Mouse (Mus musculus) CH12.LX (cell line): Measurements from ENCODE around the gene Map2k5. TPM values are rescaled to one million over a fixed set of nuclear protein-coding genes. Genes with fewer than 3 reads are reported as not detected.

Experiments
- DNase-seq: peaks from one replicate; pipeline ENCODE4 v3.0.0-alpha.2; 2013; ENCODE audit errors: extremely low read depth
- H3K27ac ChIP-seq: 2 replicates; pipeline ENCODE4 v1.5.1; 2012; ENCODE audit warnings: low read depth, mild to moderate bottlenecking, control low read depth, moderate library complexity; ENCODE audit not compliant: insufficient read depth
- H3K27me3 ChIP-seq: replicated peaks from 2 replicates; pipeline ENCODE3; 2012; ENCODE audit warnings: inconsistent platforms
- H3K36me3 ChIP-seq, 2 experiments: replicated peaks in 1 of 2; 2 replicates each; pipeline versions ENCODE3 to v1.6.1; 2012; ENCODE audit warnings: inconsistent platforms in 1 of 2, low read length in 1 of 2, mild to moderate bottlenecking in 1 of 2, mixed read lengths in 1 of 2, moderate library complexity in 1 of 2; ENCODE audit not compliant: control insufficient read depth in 1 of 2, insufficient read depth in 1 of 2
- H3K4me1 ChIP-seq, 2 experiments: 2 replicates each; pipeline ENCODE4 v1.6.1; 2012; ENCODE audit warnings: inconsistent platforms in 1 of 2, moderate library complexity in 1 of 2; ENCODE audit not compliant: insufficient read depth in 2 of 2, control insufficient read depth in 1 of 2
- H3K4me2 ChIP-seq: 2 replicates; pipeline ENCODE4 v1.6.1; 2012; ENCODE audit warnings: low read depth, mild to moderate bottlenecking, control low read depth; ENCODE audit not compliant: poor library complexity, insufficient read depth, severe bottlenecking
- H3K4me3 ChIP-seq, 3 experiments: fragments of 150-350 bp in 1 of 3; sonication (generic) in 1 of 3; replicated peaks in 1 of 3; 2 replicates each; pipeline versions ENCODE3 to v1.5.1; 2011 to 2012; ENCODE audit warnings: low read depth in 2 of 3, low read length in 2 of 3, mild to moderate bottlenecking in 2 of 3, moderate library complexity in 2 of 3, control low read depth in 1 of 3, improper control_type of control experiment in 1 of 3, inconsistent platforms in 1 of 3, mixed read lengths in 1 of 3; ENCODE audit not compliant: poor library complexity in 1 of 3
- H3K79me2 ChIP-seq: replicated peaks from 2 replicates; pipeline ENCODE4 v1.6.1; 2012; ENCODE audit warnings: mild to moderate bottlenecking, moderate library complexity; ENCODE audit not compliant: control insufficient read depth, poor library complexity, insufficient read depth, severe bottlenecking; ENCODE audit errors: extremely low read depth
- H3K9ac ChIP-seq: 2 replicates; pipeline ENCODE4 v1.6.1; 2012; ENCODE audit warnings: low read depth, mild to moderate bottlenecking, control low read depth, moderate library complexity; ENCODE audit not compliant: insufficient read depth
- H3K9me3 ChIP-seq: replicated peaks from 2 replicates; pipeline ENCODE3; 2012; ENCODE audit warnings: low read length, inconsistent platforms, mixed read lengths
- CHD1 ChIP-seq: IDR thresholded peaks from 2 replicates; pipeline ENCODE4 v1.6.1; 2012; ENCODE audit warnings: low read depth, low read length, improper control_type of control experiment, inconsistent platforms
- ELF1 ChIP-seq: IDR thresholded peaks from 2 replicates; pipeline ENCODE4 v1.6.1; 2014; ENCODE audit warnings: low read depth, mild to moderate bottlenecking, inconsistent platforms, low read length, improper control_type of control experiment
- EP300 ChIP-seq: IDR thresholded peaks from 2 replicates; pipeline ENCODE4 v1.6.1; 2011; ENCODE audit warnings: low read length, improper control_type of control experiment
- ETS1 ChIP-seq: conservative IDR thresholded peaks from 2 replicates; pipeline ENCODE4 v1.6.1; 2012; ENCODE audit warnings: low read depth, mild to moderate bottlenecking, inconsistent platforms, low read length, improper control_type of control experiment, moderate library complexity
- GABPA ChIP-seq: IDR thresholded peaks from 2 replicates; pipeline ENCODE4 v1.6.1; 2012; ENCODE audit warnings: low read depth, low read length, improper control_type of control experiment, inconsistent platforms; ENCODE audit not compliant: insufficient replicate concordance
- JUND ChIP-seq: conservative IDR thresholded peaks from 2 replicates; pipeline ENCODE4 v1.6.1; 2011; ENCODE audit warnings: low read depth, low read length, improper control_type of control experiment
- KAT2A ChIP-seq: IDR thresholded peaks from 2 replicates; pipeline ENCODE4 v1.6.1; 2012; ENCODE audit warnings: low read length, improper control_type of control experiment, inconsistent platforms; ENCODE audit not compliant: insufficient replicate concordance
- MAFK ChIP-seq: IDR thresholded peaks from 2 replicates; pipeline ENCODE4 v1.6.1; 2011; ENCODE audit warnings: low read length, improper control_type of control experiment; ENCODE audit not compliant: insufficient replicate concordance
- MAX ChIP-seq: IDR thresholded peaks from 2 replicates; pipeline ENCODE4 v1.6.1; 2011; ENCODE audit warnings: low read length, improper control_type of control experiment
- MYC ChIP-seq: IDR thresholded peaks from 2 replicates; pipeline ENCODE4 v1.6.1; 2011; ENCODE audit warnings: low read depth, mild to moderate bottlenecking, improper control_type of control experiment, low read length
- NELFE ChIP-seq: IDR thresholded peaks from 2 replicates; pipeline ENCODE4 v1.6.1; 2011; ENCODE audit warnings: low read depth, low read length, improper control_type of control experiment
- NRF1 ChIP-seq: IDR thresholded peaks from 2 replicates; pipeline ENCODE4 v1.6.1; 2014; ENCODE audit warnings: low read depth, mild to moderate bottlenecking, inconsistent platforms, low read length, improper control_type of control experiment, moderate library complexity
- PAX5 ChIP-seq: IDR thresholded peaks from 2 replicates; pipeline ENCODE4 v1.6.1; 2012; ENCODE audit warnings: low read length, inconsistent platforms, mixed read lengths
- POLR2A ChIP-seq: IDR thresholded peaks from 2 replicates; pipeline ENCODE4 v1.6.1; 2011; ENCODE audit warnings: low read depth, mild to moderate bottlenecking, improper control_type of control experiment, low read length
- RCOR1 ChIP-seq: conservative IDR thresholded peaks from 2 replicates; pipeline ENCODE4 v1.6.1; 2012; ENCODE audit warnings: low read depth, mild to moderate bottlenecking, inconsistent platforms, low read length, improper control_type of control experiment
- SMC3 ChIP-seq: IDR thresholded peaks from 2 replicates; pipeline ENCODE4 v1.6.1; 2011; ENCODE audit warnings: low read depth, low read length, improper control_type of control experiment
- UBTF ChIP-seq: IDR thresholded peaks from 2 replicates; pipeline ENCODE4 v1.6.1; 2012; ENCODE audit warnings: low read depth, mild to moderate bottlenecking, inconsistent platforms, low read length, improper control_type of control experiment, moderate library complexity
- USF1 ChIP-seq: IDR thresholded peaks from 2 replicates; pipeline ENCODE4 v1.6.1; 2014; ENCODE audit warnings: low read depth, mild to moderate bottlenecking, inconsistent platforms, low read length, improper control_type of control experiment
- USF2 ChIP-seq: conservative IDR thresholded peaks from 2 replicates; pipeline ENCODE4 v1.6.1; 2011; ENCODE audit warnings: low read depth, low read length, improper control_type of control experiment
- ZMIZ1 ChIP-seq: IDR thresholded peaks from 2 replicates; pipeline ENCODE4 v1.6.1; 2012; ENCODE audit warnings: low read depth, mild to moderate bottlenecking, inconsistent platforms, low read length, improper control_type of control experiment
- ZNF384 ChIP-seq: IDR thresholded peaks from 2 replicates; pipeline ENCODE4 v1.6.1; 2012; ENCODE audit warnings: low read depth, low read length, improper control_type of control experiment, inconsistent platforms
- dilution Hi-C: fragments of 300-500 bp; cut with MboI; formaldehyde crosslinking; loops from 2 replicates; pipeline ENCODE4 v1.14.3; 2020; ENCODE audit warnings: low sequenced_read_pairs; ENCODE audit not compliant: extremely low pct_unique_long_range_greater_than_20kb, extremely low pct_ligation_motif_present
- in situ Hi-C: fragments of 300-500 bp; cut with MboI; formaldehyde crosslinking; loops from 3 replicates; pipeline ENCODE4 v1.14.3; 2019; ENCODE audit warnings: low sequenced_read_pairs, low pct_ligation_motif_present, low pct_unique_long_range_greater_than_20kb, mixed read lengths
- polyA plus RNA-seq: library from polyadenylated mRNA; unstranded; fragments of >175 nt; gene quantifications from 2 replicates; pipeline ENCODE4 v1.2.1, GENCODE M21; 2012; ENCODE audit warnings: low read depth; ENCODE audit not compliant: insufficient read length
- total RNA-seq, 2 experiments: library from RNA; depleted of rRNA; stranded (reverse); fragments of 300-350 nt in 1 of 2; fragments of >200 nt in 1 of 2; gene quantifications; 2 replicates each; pipeline ENCODE4 v1.2.3; 2012 to 2014

Map2k5 gene
- total and polyA plus RNA-seq, 3 experiments = 10.8 to 22.6 (median 11.2) TPM

DNA sequence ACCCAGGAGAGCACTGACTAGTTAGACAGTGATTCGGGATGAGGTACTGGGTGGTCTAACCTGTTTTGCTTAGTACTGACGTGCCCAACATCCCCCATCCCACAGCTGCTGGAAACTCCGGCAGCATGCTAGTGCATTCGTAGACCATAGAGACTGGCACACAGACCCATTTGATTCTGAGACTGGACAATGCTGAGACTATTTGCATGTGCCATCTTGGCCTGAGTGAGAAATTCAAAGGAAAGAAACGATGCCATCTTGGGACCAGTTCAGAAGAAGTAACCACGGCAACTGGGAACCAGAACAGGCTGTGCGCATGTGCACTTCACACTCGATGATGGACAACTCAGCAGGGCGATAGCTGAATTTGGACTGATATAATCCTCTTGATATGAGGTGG lies 93.3 kb downstream of the Map2k5 start:
- no peak overlapping the region for H3K4me2 ChIP-seq
- DNase-seq = no peak
- H3K4me1 ChIP-seq = peaks cover 0 to 9% of the 10 kb centered on the region in 2 experiments; a peak in 1 of 4 replicates
- H3K36me3 ChIP-seq = peaks cover 6 to 40% of the 10 kb centered on the region in 2 experiments
- in situ Hi-C loops (no loop called here), dilution Hi-C loops (no loop called here)
- no peak overlapping the region for H3K9ac ChIP-seq
- H3K4me3 ChIP-seq = no peak overlapping the region
- H3K27ac ChIP-seq = no peak overlapping the region
- H3K79me2 ChIP-seq = no peaks in the 10 kb centered on the region
- no peaks in the 10 kb centered on the region for H3K27me3 ChIP-seq
- H3K9me3 ChIP-seq = no peaks in the 10 kb centered on the region
- no peak for TF ChIP-seq MYC
- no peak for TF ChIP-seq USF1
- no peak for TF ChIP-seq MAX
- TF ChIP-seq POLR2A = no peak
- no peak for TF ChIP-seq ELF1
- no peak for TF ChIP-seq NRF1
- no peak for TF ChIP-seq MAFK
- no peak for TF ChIP-seq KAT2A
- TF ChIP-seq CHD1 = no peak
- TF ChIP-seq EP300 = no peak
- no peak for TF ChIP-seq UBTF
- TF ChIP-seq JUND = no peak
- no peak for TF ChIP-seq ETS1
- no peak for TF ChIP-seq USF2
- TF ChIP-seq RCOR1 = no peak
- no peak for TF ChIP-seq ZNF384
- TF ChIP-seq PAX5 = no peak
- no peak for TF ChIP-seq NELFE
- TF ChIP-seq SMC3 = no peak
- TF ChIP-seq ZMIZ1 = no peak

GRCm38 (mm10) chr9:63281996-63282395 lies 95.7 kb downstream of the Map2k5 start:
- DNase-seq = no peak
- Histone ChIP-seq H3K36me3 (peaks cover 0 to 32% of the 10 kb centered on the region in 2 experiments), H3K9me3 (no peaks in the 10 kb centered on the region), H3K4me3 (no peak overlapping the region), H3K79me2 (no peaks in the 10 kb centered on the region), H3K4me2 (no peak overlapping the region), H3K27me3 (no peaks in the 10 kb centered on the region), H3K9ac (no peak overlapping the region), H3K4me1 (peaks cover 0 to 5% of the 10 kb centered on the region in 2 experiments; a peak in 1 of 4 replicates), H3K27ac (no peak overlapping the region)
- in situ Hi-C loops = no loop called here
- dilution Hi-C loops = no loop called here
- TF ChIP-seq GABPA = no peak
